Mouse (Mus musculus) olfactory bulb, adult 2 months (tissue): ENCODE data around the gene Arrdc2.

ENCODE experiments used
- CTCF ChIP-seq: fragments of 200-500 bp; IDR thresholded peaks from 2 replicates; pipeline ENCODE4 v1.5.1; 2012; ENCODE audit warnings: low read depth, mild to moderate bottlenecking, low read length, moderate library complexity; ENCODE audit not compliant: insufficient read depth
- POLR2A ChIP-seq: fragments of 200-500 bp; IDR thresholded peaks from 2 replicates; pipeline ENCODE4 v1.6.1; 2012; ENCODE audit warnings: mild to moderate bottlenecking, low read depth, low read length, moderate library complexity; ENCODE audit not compliant: insufficient read depth

- TF ChIP-seq CTCF (no peak), POLR2A (no peak)
These were observed 53.0 kb downstream of the Arrdc2 start for GRCm38 (mm10) chr8:70786291-70787050.
